Mouse (Mus musculus) E14TG2a.4 (cell line): Measurements from ENCODE around the gene Capg.
A peak's percentile ranks its signal among the peaks of the same experiment; 100 is the strongest.

Source experiments
- CTCF ChIP-seq: conservative IDR thresholded peaks from 2 replicates; pipeline ENCODE4 v1.5.1; 2014; ENCODE audit warnings: low read length
- NANOG ChIP-seq: IDR thresholded peaks from 2 replicates; pipeline ENCODE4 v1.6.1; 2014; ENCODE audit warnings: borderline replicate concordance, low read length, mixed read lengths
- POU5F1 ChIP-seq: IDR thresholded peaks from 2 replicates; pipeline ENCODE4 v1.6.1; 2014; ENCODE audit warnings: low read length, borderline replicate concordance

DNA sequence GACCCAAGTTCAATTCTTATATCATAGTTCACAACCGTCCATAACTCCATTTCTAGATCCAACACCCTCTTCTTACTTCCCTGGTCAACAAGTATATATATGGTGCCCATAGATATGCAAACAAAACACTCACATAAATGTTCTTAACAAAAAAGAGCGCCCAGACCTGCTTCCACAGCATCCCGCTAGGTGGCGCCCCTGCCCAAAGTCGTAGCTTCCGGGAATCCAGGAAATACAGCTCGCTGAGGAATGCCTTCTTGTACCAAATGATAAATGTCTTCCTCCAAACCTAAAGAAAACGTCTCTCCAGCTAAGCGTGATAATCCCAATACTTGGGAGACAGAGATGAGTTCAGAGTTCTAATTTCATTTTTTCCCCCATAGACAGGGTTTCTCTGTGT is 9.0 kb upstream of the Capg start:
- TF ChIP-seq NANOG = no peak
- peak; percentile 96 for TF ChIP-seq CTCF
- TF ChIP-seq POU5F1 = no peak
